Mouse (Mus musculus): ENCODE measurements around the gene Pde4d. TPM values are rescaled to one million over a fixed set of nuclear protein-coding genes. Genes with fewer than 3 reads are reported as not detected.

Pde4d gene
- polyA plus RNA-seq, 1 experiment from 2014 or later: 19.1 TPM

DNA sequence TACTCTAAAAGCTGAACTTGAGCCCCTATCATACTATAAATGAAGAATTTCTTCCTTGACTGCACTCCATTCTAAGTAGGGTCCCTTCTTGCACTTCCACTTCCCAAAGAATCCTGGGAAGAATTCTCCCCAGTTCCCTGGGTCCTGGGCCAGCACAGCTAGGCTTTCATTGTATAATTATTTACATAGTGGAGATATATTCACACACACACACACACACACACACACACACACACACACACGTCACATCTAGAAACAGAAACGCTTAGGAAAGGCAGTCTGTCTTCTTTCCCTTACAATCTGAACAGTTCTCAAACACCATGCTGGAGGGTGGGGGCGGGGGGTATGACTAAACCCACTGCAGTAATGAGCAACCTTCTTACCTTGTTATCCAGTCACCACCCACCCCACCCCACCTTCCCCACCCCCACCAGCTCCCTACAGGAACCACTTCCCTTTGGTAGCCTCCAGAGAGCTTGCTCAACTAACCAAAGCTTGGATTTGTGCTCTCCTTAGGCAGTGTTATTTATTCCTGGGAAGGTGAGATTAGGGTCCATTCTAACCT is 868.8 kb downstream of the Pde4d start:
- H3K4me3 ChIP-seq (replicated peaks): no peak overlapping the region
- H3K9ac ChIP-seq: no peak overlapping the region
- H3K36me3 ChIP-seq: no peaks in the 10 kb centered on the region
- no peak for ATAC-seq (ENCODE audit: insufficient number of reproducible peaks, low FRiP score, low TSS enrichment, low read depth)
- H3K4me2 ChIP-seq (replicated peaks): no peak overlapping the region
- no peaks in the 10 kb centered on the region for H3K9me3 ChIP-seq (replicated peaks)
- H3K4me1 ChIP-seq: no peaks in the 10 kb centered on the region
- H3K27ac ChIP-seq (replicated peaks): no peak overlapping the region
- H3K27me3 ChIP-seq: no peaks in the 10 kb centered on the region
- 77% methylated on average over 3 of the region's 3 CpGs for WGBS

- no peaks in the 10 kb centered on the region for H3K9me3 ChIP-seq (replicated peaks)
- H3K4me2 ChIP-seq (replicated peaks): no peak overlapping the region
- ATAC-seq (ENCODE audit: insufficient number of reproducible peaks, low FRiP score, low TSS enrichment, low read depth): no peak
- H3K27ac ChIP-seq (replicated peaks): no peak overlapping the region
- WGBS: 85% methylated on average over 5 of the region's 5 CpGs
- H3K27me3 ChIP-seq: no peaks in the 10 kb centered on the region
- H3K9ac ChIP-seq: no peak overlapping the region
- H3K36me3 ChIP-seq: no peaks in the 10 kb centered on the region
- no peak overlapping the region for H3K4me3 ChIP-seq (replicated peaks)
- H3K4me1 ChIP-seq: no peaks in the 10 kb centered on the region
Observed at GRCm38 (mm10) chr13:109326061-109326460, 876.3 kb downstream of the Pde4d start.

DNA sequence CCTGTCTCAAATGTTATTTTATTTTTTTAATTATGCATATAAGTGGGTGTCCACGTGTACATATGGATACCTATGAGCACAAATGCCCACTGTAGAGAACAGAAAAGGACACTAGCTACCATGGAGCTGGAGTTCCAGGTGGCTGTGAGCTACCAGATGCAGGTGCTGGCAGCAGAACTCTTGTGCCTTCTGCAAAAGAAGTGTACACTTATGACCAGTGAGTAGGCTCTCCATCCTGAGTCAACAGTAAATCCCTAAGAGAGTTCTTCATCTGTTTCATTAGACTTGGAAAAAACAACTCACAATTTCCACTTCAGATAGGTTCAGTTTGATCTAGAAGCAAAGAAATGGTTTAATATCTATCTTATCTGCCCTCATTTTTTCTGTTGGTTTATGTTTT is 881.8 kb downstream of the Pde4d start:
- no peaks in the 10 kb centered on the region for H3K36me3 ChIP-seq
- no peak for ATAC-seq (ENCODE audit: insufficient number of reproducible peaks, low FRiP score, low TSS enrichment, low read depth)
- no peak overlapping the region for H3K4me3 ChIP-seq (replicated peaks)

GRCm38 (mm10) chr13:109341902-109342301 is 892.2 kb downstream of the Pde4d start:
- no peaks in the 10 kb centered on the region for H3K27me3 ChIP-seq
- no peaks in the 10 kb centered on the region for H3K36me3 ChIP-seq
- no peak overlapping the region for H3K4me3 ChIP-seq (replicated peaks)
- WGBS: 37% methylated on average over 3 of the region's 3 CpGs
- H3K9me3 ChIP-seq (replicated peaks): no peaks in the 10 kb centered on the region
- H3K27ac ChIP-seq (replicated peaks): no peak overlapping the region
- no peak overlapping the region for H3K9ac ChIP-seq
- no peak for ATAC-seq (ENCODE audit: insufficient number of reproducible peaks, low FRiP score, low TSS enrichment, low read depth)
- H3K4me1 ChIP-seq: 0 out of 2 replicates have a peak, but pooled peaks cover 3% of the 10 kb centered on the region
- no peak overlapping the region for H3K4me2 ChIP-seq (replicated peaks)

More for the DNA sequence above, 881.8 kb downstream of the Pde4d start:
- Histone ChIP-seq H3K27ac (replicated peaks) (no peak overlapping the region), H3K27me3 (no peaks in the 10 kb centered on the region), H3K9ac (no peak overlapping the region), H3K9me3 (replicated peaks) (no peaks in the 10 kb centered on the region), H3K4me1 (no peaks in the 10 kb centered on the region), H3K4me2 (replicated peaks) (no peak overlapping the region)
- 64% methylated on average over 1 of the region's 1 CpGs for WGBS

GRCm38 (mm10) chr13:109342469-109342868 is 892.7 kb downstream of the Pde4d start:
- H3K36me3 ChIP-seq: no peaks in the 10 kb centered on the region
- no peak overlapping the region for H3K4me2 ChIP-seq (replicated peaks)
- WGBS: 25% methylated on average over 6 of the region's 6 CpGs
- H3K4me1 ChIP-seq: 0 out of 2 replicates have a peak, but pooled peaks cover 3% of the 10 kb centered on the region
- no peak overlapping the region for H3K9ac ChIP-seq
- H3K9me3 ChIP-seq (replicated peaks): no peaks in the 10 kb centered on the region
- no peak overlapping the region for H3K4me3 ChIP-seq (replicated peaks)
- no peaks in the 10 kb centered on the region for H3K27me3 ChIP-seq
- ATAC-seq (ENCODE audit: insufficient number of reproducible peaks, low FRiP score, low TSS enrichment, low read depth): no peak
- H3K27ac ChIP-seq (replicated peaks): no peak overlapping the region

- H3K9ac ChIP-seq: no peak overlapping the region
- peak; percentile 82; the same call in 1 of the 2 replicates for ATAC-seq (ENCODE audit: insufficient number of reproducible peaks, low FRiP score, low TSS enrichment, low read depth)
- no peak overlapping the region for H3K4me2 ChIP-seq (replicated peaks)
- no peaks in the 10 kb centered on the region for H3K27me3 ChIP-seq
- no peaks in the 10 kb centered on the region for H3K9me3 ChIP-seq (replicated peaks)
- WGBS: 2% methylated on average over 4 of the region's 4 CpGs
- no peaks in the 10 kb centered on the region for H3K36me3 ChIP-seq
- H3K27ac ChIP-seq (replicated peaks): no peak overlapping the region
- 0 out of 2 replicates have a peak, but pooled peaks cover 3% of the 10 kb centered on the region for H3K4me1 ChIP-seq
- no peak overlapping the region for H3K4me3 ChIP-seq (replicated peaks)
Observed at GRCm38 (mm10) chr13:109343596-109343995, 893.8 kb downstream of the Pde4d start.

- no peak overlapping the region for H3K27ac ChIP-seq (replicated peaks)
- 0 out of 2 replicates have a peak, but pooled peaks cover 2% of the 10 kb centered on the region for H3K4me1 ChIP-seq
- H3K36me3 ChIP-seq: no peaks in the 10 kb centered on the region
- no peaks in the 10 kb centered on the region for H3K27me3 ChIP-seq
- H3K9me3 ChIP-seq (replicated peaks): no peaks in the 10 kb centered on the region
- H3K9ac ChIP-seq: no peak overlapping the region
- no peak overlapping the region for H3K4me3 ChIP-seq (replicated peaks)
- no peak for ATAC-seq (ENCODE audit: insufficient number of reproducible peaks, low FRiP score, low TSS enrichment, low read depth)
- H3K4me2 ChIP-seq (replicated peaks): no peak overlapping the region
- 37% methylated on average over 11 of the region's 11 CpGs for WGBS
Observed at GRCm38 (mm10) chr13:109347770-109348169, 898.0 kb downstream of the Pde4d start.

DNA sequence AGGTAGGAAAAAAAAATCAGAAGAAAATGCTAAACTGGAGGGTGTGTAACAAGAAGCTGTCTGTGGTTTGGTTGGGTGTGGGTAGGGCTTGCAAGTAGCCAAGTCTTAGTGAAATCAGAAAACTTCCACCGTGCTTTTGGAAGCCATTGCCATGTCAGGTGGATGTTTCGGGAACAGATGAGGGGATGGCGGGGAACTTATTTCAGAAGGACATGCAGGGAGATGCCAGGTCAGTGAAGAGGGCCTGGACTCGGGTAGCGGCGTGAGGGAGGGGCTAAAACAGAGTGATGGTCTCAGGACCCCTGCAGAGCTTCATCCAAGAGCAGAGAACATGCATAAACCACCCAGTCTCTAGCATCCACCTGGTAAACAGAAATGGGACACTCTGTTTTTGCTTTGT is 898.6 kb downstream of the Pde4d start:
- Histone ChIP-seq H3K27ac (replicated peaks) (no peak overlapping the region), H3K4me1 (no peaks in the 10 kb centered on the region), H3K4me2 (replicated peaks) (no peak overlapping the region), H3K9ac (no peak overlapping the region), H3K4me3 (replicated peaks) (no peak overlapping the region), H3K27me3 (no peaks in the 10 kb centered on the region), H3K36me3 (no peaks in the 10 kb centered on the region), H3K9me3 (replicated peaks) (no peaks in the 10 kb centered on the region)
- WGBS: 83% methylated on average over 6 of the region's 6 CpGs
- no peak for ATAC-seq (ENCODE audit: insufficient number of reproducible peaks, low FRiP score, low TSS enrichment, low read depth)

DNA sequence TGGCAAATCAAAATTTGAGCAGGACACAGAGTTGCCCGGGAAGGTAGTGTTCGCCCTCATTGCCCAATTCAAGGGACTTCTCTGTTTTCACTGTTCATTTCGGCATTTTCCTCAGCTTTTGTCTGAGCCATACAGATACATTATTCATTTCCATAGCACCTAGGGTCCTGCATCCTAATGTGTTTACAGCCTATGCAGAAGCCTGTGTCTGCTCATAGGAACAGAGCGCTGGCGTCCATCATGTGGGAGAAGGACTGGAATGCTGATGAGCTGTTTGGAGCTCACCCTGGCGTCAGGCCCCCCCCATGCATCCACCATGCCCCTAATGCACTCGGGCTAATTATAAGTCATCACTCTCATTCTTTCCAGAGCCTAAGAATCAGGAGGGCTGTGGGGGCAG is 900.4 kb downstream of the Pde4d start:
- WGBS: 80% methylated on average over 7 of the region's 7 CpGs
- no peak for ATAC-seq (ENCODE audit: insufficient number of reproducible peaks, low FRiP score, low TSS enrichment, low read depth)
- Histone ChIP-seq H3K9me3 (replicated peaks) (no peaks in the 10 kb centered on the region), H3K4me1 (no peaks in the 10 kb centered on the region), H3K4me3 (replicated peaks) (no peak overlapping the region), H3K27ac (replicated peaks) (no peak overlapping the region), H3K4me2 (replicated peaks) (no peak overlapping the region), H3K9ac (no peak overlapping the region), H3K36me3 (no peaks in the 10 kb centered on the region), H3K27me3 (no peaks in the 10 kb centered on the region)

GRCm38 (mm10) chr13:109354017-109354416 is 904.3 kb downstream of the Pde4d start:
- no peak for ATAC-seq (ENCODE audit: insufficient number of reproducible peaks, low FRiP score, low TSS enrichment, low read depth)

GRCm38 (mm10) chr13:109356252-109356651 is 906.5 kb downstream of the Pde4d start:
- H3K4me1 ChIP-seq: no peaks in the 10 kb centered on the region
- no peaks in the 10 kb centered on the region for H3K36me3 ChIP-seq
- no peak overlapping the region for H3K4me3 ChIP-seq (replicated peaks)
- H3K4me2 ChIP-seq (replicated peaks): no peak overlapping the region
- H3K27me3 ChIP-seq: no peaks in the 10 kb centered on the region
- WGBS: 73% methylated on average over 7 of the region's 7 CpGs
- no peak overlapping the region for H3K9ac ChIP-seq
- no peak for ATAC-seq (ENCODE audit: insufficient number of reproducible peaks, low FRiP score, low TSS enrichment, low read depth)
- H3K27ac ChIP-seq (replicated peaks): no peak overlapping the region
- H3K9me3 ChIP-seq (replicated peaks): no peaks in the 10 kb centered on the region

More at GRCm38 (mm10) chr13:109354017-109354416, 904.3 kb downstream of the Pde4d start:
- Histone ChIP-seq H3K36me3 (no peaks in the 10 kb centered on the region), H3K4me2 (replicated peaks) (no peak overlapping the region), H3K27me3 (no peaks in the 10 kb centered on the region), H3K9me3 (replicated peaks) (no peaks in the 10 kb centered on the region), H3K27ac (replicated peaks) (no peak overlapping the region), H3K9ac (no peak overlapping the region), H3K4me1 (no peaks in the 10 kb centered on the region), H3K4me3 (replicated peaks) (no peak overlapping the region)
- WGBS: 58% methylated on average over 7 of the region's 7 CpGs

GRCm38 (mm10) chr13:109359994-109360393 is 910.2 kb downstream of the Pde4d start:
- Histone ChIP-seq H3K27me3 (no peaks in the 10 kb centered on the region), H3K9ac (no peak overlapping the region), H3K27ac (replicated peaks) (no peak overlapping the region), H3K4me3 (replicated peaks) (no peak overlapping the region), H3K4me1 (no peaks in the 10 kb centered on the region), H3K9me3 (replicated peaks) (no peaks in the 10 kb centered on the region), H3K4me2 (replicated peaks) (no peak overlapping the region), H3K36me3 (no peaks in the 10 kb centered on the region)
- ATAC-seq (ENCODE audit: insufficient number of reproducible peaks, low FRiP score, low TSS enrichment, low read depth): no peak
- 79% methylated on average over 2 of the region's 2 CpGs for WGBS

All from embryonic facial prominence, embryonic 15.5 days (tissue).